Mouse (Mus musculus) urinary bladder, postnatal 14 days (tissue): ENCODE measurements around the gene Taf1d.
A peak's percentile ranks its signal among the peaks of the same experiment; 100 is the strongest.
"Not testable (repeated sequence)": the region's sequence is repeated elsewhere in the genome, so short reads cannot be mapped to it uniquely, and the experiment has no call there.

Source experiments
- DNase-seq: peaks from one replicate; pipeline ENCODE4 v3.0.0; 2021; ENCODE audit warnings: low spot score

Taf1d gene

DNA sequence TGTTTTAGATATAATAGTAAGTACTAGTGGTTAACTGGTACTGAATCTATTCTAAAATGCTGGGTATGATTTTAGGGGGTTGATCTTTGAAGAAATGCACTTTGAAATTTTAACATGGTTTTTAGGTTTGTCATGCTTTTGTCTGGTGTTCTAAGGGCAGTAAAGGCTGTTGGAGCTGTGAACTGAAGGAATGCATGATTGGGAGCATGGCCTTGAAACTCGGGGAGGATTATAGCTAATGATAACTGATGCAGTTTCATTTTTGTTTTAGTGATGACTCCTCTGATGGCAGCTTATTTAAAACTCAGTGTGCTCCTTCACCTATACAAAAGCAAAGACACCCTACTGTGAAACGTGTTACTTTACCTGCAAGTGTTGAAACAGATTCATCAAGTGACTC is 2.2 kb downstream of the Taf1d start:
- no peak for DNase-seq

DNA sequence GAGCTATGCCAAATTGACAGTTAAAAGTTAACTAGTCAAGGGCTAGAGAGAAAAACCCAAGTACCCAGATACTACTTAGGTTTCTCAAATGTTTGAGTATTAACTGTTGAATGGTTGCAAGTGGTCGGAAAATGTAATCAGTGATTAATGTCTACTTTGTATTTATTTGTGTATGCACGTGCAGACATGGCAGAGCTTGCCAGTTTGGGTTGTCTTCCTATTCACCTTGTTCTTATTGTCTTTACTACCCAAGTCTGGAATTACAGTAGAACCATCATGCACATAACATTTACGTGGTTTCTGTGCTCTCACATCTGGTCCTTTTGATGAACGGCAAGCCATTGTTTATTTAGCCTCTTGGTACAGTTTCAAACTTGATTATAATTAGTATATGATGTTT is 3.4 kb downstream of the Taf1d start:
- DNase-seq = no peak

DNA sequence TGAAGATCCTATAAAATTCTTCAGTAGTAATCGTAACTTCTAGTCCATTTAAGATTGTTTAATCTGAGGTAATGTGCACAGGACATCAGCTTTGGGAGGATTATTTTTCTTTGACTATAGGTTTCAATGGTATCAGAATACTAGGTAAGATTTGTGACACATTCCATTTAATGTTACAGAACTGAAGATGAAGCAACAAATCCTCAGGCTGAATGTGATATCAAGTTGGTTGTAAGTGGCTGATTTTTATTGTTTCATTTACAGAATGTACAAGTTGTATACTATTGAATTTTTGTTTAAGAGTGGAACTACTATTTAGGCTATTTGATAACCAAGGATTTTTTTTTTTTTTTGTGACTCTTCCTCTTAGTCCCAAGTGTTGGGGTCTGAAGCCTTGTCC is 4.2 kb downstream of the Taf1d start:
- no peak for DNase-seq

DNA sequence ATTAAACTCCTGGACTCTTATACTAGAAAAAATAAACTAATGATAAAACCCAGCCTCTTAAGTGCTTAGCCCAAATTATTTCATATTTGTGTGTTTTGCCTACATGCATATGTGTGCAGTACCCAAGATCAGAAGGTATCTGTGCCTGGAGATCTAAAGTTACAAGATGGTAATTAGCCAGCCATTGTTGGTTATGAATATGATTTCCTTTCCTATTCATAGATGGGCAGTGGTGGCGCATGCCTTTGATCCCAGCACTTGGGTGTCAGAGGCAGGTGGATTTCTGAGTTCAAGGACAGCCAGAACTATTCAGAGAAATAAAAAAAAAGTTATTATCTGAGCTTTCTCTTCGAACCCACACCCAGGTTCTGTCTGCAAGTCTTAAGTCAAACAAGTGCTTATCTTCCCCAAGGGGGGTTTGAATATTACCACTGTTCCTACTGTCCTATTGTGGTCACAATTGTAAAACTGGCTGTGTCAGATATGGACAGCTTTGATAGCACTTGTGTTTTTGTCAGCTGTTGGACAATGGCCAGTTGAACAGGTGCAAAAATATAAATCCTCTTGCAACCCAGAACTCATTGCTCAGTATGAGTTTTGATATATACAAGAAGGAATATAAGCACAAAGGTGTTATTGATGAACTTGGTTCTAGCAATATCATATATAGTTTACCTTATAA is 6.2 kb downstream of the Taf1d start:
- DNase-seq = no peak

DNA sequence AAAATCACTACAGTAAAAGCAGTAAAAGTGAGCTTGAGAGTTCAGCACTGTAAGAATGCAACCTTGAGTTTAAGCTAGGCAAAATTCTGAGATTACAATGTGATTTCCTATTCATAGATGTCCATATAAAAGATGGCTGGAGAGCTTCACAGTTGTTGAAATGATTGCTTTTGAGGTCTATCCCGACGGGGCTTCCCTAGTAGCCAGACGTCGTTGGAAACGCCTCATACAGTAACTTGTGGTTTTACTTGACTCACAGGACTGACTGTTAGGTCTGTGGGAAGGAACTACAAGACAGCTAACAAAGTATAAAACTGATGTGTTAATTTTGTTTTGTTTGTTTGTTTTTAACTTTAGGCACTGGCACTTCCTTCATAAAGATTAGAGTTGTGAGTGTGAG is 7.6 kb downstream of the Taf1d start:
- no peak for DNase-seq

DNA sequence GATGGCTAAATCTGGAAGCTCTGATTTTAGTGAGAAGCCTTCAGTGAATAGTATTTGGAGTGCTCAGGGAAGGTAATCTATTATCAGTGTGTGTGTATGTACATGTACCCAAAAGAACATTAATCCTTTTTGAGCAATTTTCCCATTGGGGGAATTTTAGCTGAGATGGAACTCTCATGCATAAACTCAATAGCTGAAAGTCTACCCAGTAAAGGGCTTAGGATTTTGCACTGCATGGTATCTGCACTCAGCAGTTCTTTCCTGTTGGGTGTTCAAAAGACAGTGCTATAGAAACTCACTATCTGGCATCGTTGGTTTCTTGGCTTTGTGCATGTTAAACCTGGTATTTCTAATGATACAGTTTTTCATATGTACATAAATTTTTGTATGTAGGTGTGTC is 8.6 kb downstream of the Taf1d start:
- no peak for DNase-seq

DNA sequence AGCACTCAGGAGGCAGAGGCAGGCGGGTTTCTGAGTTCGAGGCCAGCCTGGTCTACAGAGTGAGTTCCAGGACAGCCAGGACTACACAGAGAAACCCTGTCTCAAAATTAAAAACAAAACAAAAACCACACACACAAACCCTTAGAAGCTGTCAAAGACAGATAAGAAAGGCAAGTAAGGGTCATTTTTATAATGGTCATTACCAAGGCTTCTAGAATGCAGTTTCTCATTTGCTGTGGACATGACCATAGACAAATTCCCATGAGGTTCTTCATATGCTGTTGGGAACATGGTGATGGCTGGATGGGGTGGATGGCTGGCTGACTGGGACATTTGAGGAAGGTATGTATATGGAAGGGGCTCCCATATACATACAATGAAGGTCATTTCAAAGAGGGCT is 10.3 kb downstream of the Taf1d start:
- DNase-seq = not testable (repeated sequence)

DNA sequence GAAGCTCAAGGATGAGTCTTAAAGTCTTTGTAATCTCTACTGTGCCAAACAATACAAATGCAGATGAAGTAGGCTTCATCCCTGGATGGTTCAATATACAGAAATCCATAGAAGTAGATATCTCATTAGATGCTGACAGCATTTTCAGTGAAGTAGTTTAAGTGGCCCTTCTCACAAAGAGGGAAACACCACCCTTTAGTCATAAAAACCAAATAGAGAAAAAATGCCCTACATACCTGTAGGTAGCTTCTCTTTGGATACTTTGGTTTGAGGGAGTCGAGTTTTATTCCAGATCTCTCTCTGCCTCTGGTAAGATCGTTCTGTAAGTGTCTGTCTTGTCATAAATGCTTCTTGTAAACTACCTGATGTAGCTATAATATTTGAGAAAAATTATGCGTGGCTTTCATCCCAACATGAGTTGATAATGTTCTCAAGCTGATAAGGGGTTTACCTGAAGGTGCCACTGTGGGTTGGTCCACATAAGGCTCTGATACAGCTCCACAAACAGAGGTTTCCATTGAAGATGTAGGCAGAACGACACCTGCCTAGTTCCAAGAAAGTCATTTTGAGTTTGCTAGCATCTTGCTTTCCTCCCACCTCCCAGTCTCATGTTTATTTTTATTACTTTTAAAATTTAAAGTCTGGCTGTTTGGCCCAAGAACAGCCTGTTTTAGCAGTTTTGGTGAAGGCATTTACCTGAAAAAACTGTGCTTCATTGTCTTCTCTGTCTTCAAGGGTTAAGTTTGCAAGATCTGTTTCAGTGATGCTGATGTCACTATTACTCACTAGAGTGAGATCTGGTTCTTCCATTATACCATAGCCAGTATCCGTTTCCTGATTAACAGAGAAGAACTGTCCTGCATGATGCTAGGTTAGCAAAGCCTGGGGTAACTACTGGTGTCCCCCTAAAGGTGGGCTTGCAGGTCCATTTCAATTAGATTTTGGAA is 11.5 kb downstream of the Taf1d start:
- DNase-seq = no peak

DNA sequence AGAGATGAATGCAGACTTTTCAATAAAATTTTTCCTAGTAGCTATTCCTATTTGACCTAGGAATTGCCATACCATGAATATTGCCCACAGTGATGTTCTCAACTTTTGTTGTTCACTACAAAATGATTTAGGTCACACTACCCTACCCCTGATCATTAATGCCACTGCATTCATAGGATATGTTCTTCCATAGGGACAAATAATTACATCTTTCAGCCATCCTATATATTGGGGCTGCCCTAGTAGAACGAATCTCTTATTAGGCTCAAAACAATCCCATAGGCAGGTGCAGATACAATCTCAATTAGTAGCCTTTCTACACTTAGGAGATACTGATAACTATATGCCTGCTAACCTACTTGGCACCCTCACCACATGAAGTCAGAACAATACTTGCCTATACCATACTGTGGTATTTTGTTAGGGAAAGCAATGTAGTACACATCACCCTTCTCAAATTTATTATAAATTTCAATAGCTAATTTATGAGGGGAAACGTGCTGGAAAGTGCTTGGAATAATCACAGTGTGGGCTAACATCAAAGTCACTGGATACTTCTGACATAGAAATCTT is 12.2 kb downstream of the Taf1d start:
- DNase-seq = no peak

DNA sequence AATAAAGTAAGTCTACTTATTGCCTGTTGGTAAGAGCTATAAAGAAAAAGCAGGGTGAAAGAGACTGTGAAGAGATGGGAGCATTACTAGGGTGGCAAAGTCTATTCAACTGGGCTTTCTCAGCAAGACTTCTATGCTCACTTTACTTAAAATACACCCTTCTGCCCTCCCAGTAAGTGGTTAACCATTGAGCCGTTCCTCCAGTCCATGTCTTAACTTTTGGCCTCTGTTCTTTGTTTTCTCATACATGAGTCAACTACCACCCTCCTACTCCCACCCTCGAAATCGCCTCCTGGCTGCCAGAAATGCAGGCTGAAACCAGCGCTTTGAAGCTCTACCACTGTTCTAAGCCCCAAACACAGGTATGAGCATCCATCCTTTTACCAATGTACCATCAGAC is 31.8 kb downstream of the Taf1d start:
- DNase-seq = no peak

DNA sequence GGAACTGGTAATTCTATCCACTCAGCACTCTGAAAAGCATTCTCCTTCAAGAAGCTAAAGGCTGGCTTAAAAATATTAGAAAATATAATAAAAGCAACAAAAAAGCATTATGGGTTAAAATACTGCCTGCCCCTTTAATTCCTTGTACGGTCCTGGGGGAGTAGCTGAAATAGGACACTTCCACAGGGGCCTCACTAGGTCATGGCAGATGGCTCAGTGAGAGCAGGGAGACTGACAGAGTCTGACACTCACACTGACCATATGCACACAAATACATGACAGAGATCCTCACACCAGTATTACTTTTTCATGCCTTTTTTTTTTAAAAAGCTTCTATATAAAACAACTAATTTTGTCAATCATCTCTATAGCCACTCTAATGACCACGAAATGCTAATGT is 43.9 kb downstream of the Taf1d start:
- DNase-seq = no peak

DNA sequence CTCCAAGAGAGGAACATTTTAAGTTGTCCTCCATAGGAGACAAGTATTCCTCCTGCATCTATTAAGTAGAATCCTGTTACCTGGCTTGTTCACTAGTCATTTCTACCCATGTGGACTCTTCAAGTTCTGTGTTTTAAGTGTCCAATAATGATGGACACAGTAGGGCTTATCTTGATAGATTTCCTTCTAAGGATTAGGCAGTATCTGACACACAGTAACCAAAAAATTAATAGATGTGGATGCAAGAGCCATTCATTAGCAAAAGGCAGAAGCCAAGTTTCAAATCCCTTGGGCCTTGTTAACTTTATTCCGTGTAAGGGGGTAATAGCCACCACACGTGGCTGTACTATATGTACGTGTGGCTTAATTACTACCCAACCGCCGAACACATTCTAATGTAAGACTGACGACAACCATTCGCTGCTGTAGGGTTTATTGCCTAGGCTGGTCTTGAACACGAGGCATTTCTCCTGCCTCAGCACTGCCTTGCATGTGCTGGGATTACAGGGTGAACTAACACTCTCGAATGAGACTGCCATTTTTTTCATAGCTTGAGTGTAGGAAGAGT is 51.0 kb downstream of the Taf1d start:
- DNase-seq = no peak

DNA sequence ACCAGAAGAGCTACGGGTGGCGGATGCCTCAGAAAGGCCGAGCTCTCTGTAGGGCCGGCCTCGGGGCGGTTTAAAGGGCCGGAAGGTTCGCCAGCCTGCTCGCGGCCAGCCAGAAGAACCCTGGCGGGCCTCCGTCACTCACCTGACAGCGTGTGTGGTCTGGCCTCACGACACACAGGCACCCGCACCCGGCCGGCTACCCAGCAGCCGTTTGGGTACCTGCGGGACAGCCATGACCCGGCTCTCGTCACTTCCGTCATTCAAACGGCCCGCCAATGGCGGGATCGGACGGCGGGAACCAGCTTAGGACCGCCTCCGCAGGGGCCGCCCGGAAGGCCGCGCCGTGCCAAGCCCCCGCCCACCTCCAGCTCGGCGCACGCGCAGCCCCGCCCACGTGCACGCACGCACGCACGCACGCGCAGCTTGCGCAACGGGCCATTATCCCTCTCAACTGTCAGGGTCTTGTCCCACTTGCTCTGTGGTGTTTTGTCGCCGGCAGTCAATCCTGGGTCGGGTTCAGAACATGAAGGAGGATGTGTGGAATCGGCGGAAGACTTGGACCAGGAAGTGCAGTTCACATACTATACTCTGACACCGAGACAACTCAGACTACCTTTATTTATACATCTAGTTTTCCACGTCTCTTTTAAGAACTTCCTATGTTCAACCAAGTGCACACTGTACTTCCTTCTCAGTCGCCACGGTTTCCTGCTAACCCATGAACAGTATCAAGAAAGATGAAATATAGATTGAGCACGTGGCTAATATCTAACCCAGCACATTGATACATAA is 51.7 kb downstream of the Taf1d start, which contains the start of gene Cep295:
Gene Cep295 (minus strand): TSS at position 305 of the 792 bp plus-strand sequence.
- peak; percentile 97 for DNase-seq

DNA sequence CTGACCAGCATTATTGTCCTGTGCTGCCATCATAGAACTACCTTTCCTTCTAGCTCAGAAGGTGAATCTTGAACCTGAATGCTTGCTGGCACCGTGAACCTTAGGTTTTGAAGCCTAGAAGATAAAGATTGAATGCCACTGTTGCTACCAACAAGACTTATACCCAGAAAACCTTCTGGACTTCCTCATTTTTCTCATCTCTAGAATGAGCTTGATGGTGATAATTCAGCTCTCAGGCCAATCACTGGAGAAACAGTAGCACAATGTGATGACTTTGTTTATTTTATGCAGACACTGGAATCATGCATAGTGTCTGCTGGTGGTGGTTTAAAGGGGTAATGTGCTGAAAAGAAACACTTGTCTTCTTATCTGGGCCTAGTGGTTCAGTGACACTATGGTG is 58.8 kb downstream of the Taf1d start:
- no peak for DNase-seq

DNA sequence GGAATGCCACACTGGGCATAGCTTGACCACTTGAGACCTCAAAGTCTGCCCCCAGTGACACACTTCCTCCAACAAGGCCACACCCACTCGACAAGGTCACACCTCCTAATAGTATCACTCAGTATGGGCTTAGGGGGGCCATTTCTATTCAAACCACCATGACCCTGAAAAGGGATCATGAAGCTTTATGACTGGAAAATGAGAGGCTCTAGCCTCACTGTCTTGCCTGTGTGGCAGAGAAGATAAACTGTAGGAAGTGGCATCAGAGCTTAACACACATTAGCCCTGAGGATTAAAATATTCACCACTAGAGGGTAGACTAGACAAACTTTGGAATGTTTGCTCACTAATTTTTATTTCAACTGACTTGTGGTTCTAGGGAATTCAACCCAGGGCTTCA is 59.8 kb downstream of the Taf1d start:
- DNase-seq = no peak

DNA sequence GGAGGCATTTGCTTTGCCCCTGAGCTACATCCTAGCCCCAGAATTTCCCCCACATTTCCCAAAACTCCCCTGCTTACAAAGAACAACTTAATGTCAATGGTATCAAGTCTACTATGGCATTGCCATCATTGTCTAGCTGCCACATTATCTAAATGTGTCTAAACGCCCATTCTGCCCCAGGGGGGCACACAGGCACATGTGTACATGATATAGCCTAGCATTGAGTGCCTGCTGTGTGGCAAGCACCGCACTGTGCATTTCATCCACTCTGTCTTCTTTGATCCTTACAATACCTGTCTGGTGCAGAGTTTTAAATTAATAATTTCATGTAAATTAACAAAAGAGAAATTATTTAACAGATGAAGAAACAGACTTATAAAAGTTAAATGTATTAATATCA is 60.2 kb downstream of the Taf1d start:
- DNase-seq = no peak
